Mouse (Mus musculus): Measurements from ENCODE around the gene Sat2. TPM values are rescaled to one million over a fixed set of nuclear protein-coding genes. Genes with fewer than 3 reads are reported as not detected.

The Sat2 gene
- polyA plus RNA-seq, 1 experiment = not detected

DNA sequence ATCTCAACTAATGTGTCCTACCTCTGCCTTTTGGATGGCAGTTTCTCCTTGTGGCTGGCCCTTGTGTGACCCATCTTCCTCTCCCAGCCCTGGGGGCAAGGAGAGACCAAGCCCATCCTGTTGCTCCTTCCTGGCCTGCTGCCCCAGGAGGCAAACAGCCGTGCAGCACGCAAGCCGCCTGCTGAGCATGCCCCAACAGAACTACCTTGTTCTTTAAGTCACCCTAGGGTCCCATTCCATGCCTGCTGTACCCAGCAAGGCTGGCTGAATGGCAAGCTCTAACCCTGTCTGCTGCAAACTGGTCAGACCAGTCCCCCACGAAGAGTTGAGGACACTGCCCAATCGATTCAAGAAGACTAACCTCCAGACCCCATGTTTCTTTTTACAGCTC, 34.2 kb downstream of the Sat2 start:
- TF ChIP-seq GATA1 (IDR thresholded peaks at IDR 0.05; ENCODE audit: low read length) = no peak

DNA sequence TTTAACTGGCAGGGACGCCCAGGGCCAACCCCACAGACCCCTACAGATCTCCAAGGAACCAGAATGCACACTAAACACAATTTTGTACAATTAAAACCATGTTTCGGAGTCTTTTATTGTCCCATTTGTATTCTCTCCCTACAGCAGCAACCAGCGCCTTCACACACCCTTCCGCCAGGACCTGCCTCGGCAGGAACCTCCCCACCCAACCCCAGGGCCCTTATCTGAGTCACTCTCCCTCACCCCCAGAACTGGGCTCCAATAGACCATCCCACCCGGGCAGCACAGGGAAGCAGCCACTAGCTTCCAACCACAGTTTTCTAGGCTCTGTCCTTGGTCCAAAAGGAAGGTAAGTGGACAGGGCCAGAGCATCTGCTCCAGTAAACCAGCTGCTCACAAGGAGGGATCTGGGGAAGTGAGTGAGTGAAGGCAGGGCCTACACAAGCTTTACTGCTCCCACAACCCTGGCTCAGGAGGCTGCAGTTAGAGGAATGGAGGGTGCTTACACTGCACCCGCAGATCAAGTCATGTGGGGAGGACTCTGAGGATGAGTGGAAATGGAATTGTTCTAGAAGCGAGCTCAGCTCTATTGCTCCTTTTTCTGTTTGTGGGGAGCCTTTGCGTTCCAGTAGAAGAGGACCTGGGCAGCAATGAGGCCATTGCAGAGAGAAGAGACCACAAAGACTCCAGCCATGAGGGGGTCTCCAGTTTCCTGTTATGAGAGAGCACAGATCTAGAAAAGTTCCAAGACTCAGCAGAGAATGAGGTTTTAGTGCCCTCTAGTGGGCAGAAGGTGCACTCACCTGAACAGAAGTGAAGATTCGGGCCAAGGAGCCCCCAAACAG, 35.0 kb downstream of the Sat2 start:
- TF ChIP-seq GATA1 (IDR thresholded peaks at IDR 0.05; ENCODE audit: low read length) = no peak

DNA sequence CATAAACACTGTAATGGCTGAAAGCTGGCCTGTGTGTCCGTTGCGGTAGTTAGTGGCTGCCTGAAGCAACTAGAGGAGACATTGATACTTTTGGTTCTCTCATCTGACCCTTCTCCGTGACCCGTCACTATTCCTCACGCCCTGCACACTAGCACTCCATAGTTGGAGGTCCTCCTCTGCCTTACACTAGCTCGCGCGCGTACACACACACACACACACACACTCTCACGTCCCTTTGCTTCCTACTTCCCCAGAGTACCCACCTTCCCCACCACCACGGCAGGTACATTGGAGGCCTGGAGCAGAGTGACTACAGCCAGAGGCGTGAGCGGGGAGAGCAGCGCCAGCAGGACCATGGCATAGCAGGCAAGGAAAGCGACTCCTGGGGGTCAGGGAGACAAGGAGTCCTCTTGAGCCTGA, 35.6 kb downstream of the Sat2 start:
- no peak for TF ChIP-seq GATA1 (IDR thresholded peaks at IDR 0.05; ENCODE audit: low read length)

DNA sequence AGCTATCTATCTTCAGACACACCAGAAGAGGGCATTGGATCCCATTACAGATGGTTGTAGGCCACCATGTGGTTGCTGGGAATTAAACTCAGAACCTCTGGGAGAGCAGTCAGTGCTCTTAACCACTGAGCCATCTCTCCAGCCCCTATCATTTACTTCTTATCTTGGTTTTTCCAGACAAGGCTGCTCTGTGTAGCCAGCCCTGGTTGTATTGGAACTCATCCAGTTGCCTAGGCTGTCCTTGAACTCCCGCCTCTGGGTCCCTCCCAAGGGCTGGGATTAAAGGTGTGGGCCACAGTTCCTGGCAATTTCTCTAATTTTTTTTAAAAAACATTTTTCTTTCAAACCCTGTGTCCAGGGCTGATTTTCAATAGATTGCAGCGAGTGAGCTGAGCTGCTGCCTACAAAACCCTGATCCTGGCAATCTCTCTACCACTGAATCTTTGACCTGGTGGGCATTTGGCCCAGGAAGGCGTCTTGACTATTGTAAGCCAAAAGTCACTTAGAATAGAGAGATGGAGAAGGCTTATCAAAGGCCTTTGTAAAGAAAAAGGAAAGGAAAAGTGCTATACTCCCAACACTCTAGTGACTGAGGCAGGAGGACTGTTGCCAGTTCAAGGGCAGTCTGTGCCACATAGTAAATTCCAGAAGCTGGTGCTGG, 39.5 kb downstream of the Sat2 start:
- TF ChIP-seq GATA1 (IDR thresholded peaks at IDR 0.05; ENCODE audit: low read length) = no peak

DNA sequence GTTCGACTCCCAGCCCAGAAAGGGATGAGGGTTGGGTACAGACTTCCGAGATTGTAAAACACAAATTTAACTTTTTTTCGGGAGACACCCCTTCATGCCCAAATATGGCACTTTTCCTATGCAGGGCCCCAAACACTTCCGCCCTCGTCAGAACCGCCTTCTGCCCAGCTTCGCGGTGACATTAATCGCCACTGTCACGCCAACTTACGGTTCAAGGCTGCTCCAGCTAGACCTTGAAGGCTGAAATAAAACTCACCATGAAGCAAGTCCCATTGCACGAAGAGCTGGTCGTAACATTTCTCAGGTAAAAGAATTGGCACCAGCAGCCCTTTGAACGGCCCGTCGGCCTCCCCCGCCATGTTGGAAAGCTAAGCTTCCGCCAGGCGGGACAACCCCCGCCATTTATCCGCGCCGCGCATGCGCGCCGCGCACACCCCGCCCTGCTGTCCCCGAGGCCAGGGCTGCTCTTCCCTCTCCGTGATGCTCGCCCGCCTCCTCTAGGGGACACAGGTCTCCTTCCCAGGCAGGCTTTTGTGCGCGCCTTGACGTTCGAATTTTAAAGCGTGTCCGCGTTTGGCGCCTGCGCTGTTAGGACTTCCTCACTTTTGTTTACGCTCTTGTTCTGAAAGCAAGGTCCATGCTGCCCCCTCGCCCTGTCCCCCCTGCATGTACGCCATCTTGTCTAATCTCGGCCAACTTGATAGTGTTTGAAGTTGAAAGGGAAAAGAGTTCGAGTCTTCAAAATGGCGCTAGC, 40.6 kb downstream of the Sat2 start, which contains the start of gene Mpdu1:
TSS of gene Mpdu1 (minus strand) at position 430 of the 754 bp plus-strand sequence.
- TF ChIP-seq GATA1 (IDR thresholded peaks at IDR 0.05; ENCODE audit: low read length) = no peak

DNA sequence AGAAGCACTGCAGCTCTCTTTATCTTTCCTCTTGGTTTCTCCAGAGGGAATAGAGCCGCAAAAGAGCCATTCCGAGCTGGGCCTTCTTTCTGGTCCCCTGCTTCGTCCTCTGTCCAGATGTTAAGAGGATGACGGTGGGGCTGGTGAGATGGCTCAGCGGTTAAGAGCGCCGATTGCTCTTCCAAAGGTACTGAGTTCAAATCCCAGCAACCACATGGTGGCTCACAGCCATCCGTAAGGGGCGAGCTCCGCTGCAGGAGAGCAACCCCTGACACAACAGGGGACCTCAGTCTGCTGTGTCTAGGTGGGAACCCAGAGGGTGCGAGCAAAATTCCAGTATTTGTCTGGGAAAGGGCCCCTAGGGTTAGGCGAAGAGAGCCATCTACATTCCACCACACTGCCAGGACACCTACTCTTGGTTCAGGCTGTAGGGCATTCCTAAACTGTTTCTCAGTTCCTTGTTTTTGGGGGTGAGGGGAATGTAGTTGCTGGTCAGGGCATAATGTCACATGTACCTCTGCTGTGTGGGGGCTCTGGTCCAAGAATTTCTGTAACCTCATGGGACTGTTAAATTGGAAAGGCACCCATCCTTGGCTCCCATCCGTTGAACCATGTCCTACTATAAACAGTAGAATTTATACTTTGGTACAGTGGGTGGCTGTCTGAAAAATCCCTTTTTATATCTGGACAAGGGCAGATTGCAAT, 41.3 kb downstream of the Sat2 start:
- TF ChIP-seq GATA1 (IDR thresholded peaks at IDR 0.05; ENCODE audit: low read length) = no peak

DNA sequence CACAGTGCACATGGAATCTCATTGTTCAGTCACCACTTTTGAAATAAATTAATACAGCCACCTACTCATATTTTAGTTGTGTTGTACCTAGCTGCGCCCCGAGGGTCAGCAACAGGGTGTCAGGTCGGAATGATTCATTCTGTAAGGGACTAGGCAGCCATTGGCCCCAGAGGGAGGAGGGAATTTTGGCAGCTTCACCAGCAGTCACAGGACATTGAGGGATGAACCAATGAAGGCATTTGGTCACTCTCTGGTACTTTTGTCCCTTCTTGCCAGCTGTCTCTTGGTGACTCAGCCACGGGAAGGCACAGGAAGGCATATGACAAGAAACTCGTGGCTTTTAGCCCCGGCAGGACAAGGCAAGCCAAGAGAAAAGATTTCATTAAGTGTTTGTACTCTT, 42.0 kb downstream of the Sat2 start:
- no peak for TF ChIP-seq GATA1 (IDR thresholded peaks at IDR 0.05; ENCODE audit: low read length)

DNA sequence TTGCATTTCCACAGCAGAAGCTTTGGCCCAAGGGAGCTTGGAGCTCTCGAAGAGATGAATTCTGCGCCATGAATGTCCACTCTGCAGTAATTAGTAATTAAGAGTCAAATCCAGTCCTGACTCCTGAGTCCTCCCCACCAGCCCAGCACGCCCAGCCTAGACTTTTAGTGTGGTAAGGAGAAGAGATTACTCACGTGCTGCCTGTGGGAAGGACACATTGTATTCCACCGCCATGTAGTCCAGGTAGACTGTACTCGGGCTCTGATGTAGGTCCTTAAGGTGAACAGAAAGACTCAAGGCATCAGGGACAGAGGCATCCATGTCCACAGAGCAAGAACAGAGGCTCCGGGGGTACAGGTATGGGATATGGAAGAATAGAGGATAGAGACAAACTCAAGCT, 43.0 kb downstream of the Sat2 start:
- TF ChIP-seq GATA1 (IDR thresholded peaks at IDR 0.05; ENCODE audit: low read length) = no peak

DNA sequence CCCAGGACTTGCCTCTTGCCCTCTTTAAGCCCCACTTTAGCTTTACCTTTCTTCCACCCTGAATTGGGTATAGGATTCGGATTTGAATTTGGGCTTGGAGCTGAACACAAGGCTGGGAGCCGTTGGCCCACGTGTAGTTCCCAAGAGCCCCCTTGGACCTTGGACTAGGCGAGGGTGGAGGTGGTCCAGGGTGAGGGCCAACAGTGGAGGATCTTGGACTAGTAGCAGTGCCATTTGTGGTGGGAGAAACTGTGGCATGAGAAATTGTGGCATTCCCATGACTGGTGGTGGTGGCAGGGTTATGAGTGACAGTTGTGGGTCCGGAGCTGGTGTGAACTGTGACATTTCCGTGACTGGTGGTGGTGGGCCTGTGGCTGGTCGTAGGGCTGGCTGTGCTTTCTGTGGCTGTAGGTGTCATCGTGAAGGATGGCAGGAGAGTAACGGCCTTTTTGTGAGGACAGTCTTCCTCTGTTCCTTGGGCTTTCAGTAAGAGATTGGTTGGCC, 43.7 kb downstream of the Sat2 start:
- no peak for TF ChIP-seq GATA1 (IDR thresholded peaks at IDR 0.05; ENCODE audit: low read length)

DNA sequence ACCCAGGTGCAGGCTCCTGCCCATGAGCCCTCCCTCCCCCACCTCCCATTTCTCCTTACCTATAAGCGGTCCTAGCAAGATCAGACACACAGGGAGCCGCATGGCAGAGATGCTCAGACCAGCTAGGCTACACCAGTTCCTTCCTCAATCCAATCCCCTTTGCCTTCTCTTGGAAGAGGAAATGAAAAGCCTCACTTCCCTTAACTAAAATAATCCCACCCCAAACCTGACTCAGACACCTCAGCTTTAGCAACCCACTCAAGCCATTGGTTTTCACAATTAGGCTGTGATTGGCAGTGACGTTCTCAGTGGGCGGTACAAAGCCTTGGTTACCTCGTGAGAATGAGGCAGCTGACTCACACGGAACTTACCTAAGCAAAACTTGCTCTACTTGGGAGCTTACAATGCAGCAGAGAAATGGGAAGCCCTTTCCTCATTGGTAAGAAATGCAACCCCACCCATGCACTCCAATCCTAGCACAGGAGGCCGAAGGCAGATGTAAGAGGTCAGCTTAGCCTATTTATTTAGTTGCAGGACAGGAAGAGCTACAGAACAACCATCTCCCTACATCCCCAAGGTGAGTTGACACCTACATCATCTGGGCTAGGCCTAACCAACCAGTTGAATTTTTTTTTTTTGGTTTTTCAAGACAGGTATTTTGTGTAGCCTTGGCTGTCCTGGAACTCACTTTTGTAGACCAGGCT, 44.3 kb downstream of the Sat2 start, which contains the start of gene Cd68:
TSS of gene Cd68 (minus strand) at position 193 of the 704 bp plus-strand sequence.
- no peak for TF ChIP-seq GATA1 (IDR thresholded peaks at IDR 0.05; ENCODE audit: low read length)

DNA sequence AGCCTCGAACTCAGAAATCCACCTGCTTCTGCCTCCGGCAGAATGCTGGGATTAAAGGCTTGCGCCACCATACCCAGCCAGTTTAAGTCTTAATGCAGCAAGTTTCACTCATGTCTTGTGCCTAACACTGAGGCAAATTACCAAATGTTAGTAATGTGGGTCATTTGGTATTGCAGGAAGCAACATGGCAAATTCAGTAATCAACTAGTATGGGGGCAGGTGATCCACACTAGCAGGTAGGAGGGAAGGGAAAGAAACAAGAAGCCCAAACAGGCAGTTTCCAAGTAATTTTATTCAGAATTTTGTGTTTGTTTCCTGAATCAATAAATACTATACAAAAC, 44.8 kb downstream of the Sat2 start:
- TF ChIP-seq GATA1 (IDR thresholded peaks at IDR 0.05; ENCODE audit: low read length) = no peak

DNA sequence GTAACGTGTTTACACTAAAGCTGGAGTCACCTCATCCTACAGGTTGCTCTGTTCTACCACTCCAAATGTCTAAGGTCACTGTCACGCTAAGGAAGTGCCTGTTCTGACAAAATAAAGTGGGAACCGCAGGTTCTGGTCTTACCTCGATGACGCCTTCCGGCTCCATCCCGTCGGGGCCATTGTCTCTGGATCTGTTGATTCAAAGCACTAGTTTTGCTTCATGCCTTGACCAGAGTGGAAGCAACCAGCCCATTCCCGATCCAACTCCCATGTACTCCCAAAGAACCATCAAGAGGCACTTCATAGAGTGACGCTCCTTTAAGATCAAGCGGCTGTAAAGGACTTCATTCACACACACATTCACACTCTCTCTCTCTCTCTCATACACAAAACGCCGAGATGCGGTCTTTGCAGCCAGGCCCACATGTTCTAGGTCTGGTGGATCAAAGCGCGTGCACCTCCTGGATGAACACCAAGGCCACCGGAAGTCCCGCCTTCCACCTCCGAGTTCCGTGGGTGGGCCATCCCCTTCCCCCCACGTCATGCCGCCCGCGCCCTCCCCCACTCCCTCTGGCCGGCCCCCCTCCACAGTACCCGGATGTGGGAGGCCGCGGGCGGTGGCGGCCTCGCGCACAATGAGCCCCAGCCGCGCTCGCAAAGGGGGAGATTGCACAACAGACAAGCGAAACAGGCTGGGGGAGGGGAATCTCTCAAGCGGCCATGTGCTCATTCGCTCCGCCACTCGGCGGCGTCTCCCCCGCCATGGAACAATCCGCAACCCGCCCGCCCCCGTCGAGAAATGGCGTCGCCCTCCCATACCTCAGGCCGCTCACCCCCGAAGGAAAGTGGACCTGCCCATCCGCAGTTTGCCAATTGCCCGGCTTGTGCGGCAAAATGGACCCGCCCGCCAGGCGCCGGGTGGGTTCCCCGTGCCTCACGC, 49.2 kb downstream of the Sat2 start:
- no peak for TF ChIP-seq GATA1 (IDR thresholded peaks at IDR 0.05; ENCODE audit: low read length)

DNA sequence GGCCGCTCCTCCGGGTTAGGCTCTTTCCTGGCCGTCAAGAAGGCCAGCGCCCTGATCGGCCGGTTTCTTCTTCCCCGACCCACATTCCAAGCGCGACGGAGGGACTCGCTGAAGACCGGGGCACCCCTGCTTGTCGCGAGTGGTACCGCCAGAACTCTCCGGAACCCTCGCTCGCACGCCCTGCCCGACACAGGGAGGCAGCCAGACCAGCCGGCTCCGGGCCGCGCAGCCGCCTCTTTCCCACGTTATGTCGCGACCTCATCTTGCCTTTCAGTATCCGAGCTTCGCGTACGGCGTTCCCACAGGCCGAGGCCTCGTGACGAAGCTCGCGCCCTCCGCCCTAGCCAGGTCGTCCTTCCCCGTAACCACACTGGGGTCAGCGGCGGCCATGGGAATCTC, 49.9 kb downstream of the Sat2 start:
- no peak for TF ChIP-seq GATA1 (IDR thresholded peaks at IDR 0.05; ENCODE audit: low read length)
